Mouse (Mus musculus): Measurements from ENCODE around the gene Rad50. TPM values are rescaled to one million over a fixed set of nuclear protein-coding genes. Genes with fewer than 3 reads are reported as not detected.

Rad50 gene
- polyA plus RNA-seq (2012; ENCODE audit: insufficient read depth, insufficient read length, missing spikeins), result 3.9 and 4.8 TPM in 2 replicates

GRCm38 (mm10) chr11:53706934-53707717 is at the start of gene Rad50:
TSS of gene Rad50 (minus strand) at chr11:53707319.
- Histone ChIP-seq H3K4me3 (ENCODE audit: insufficient read depth, low read depth, low read length) (peak within 1 kb of the TSS; percentile 84), H3K4me1 (ENCODE audit: control insufficient read depth, insufficient read depth, insufficient read length, low read length) (no peaks in the 10 kb centered on the region)

GRCm38 (mm10) chr11:53755011-53755595 is 48.0 kb upstream of the Rad50 start:
- H3K4me1 ChIP-seq (ENCODE audit: control insufficient read depth, insufficient read depth, insufficient read length, low read length), result peaks cover 15% of the 10 kb centered on the region
- H3K27ac ChIP-seq (replicated peaks; ENCODE audit: low read depth, low read length), result no peak overlapping the region
- no peak overlapping the region for H3K4me3 ChIP-seq (ENCODE audit: insufficient read depth, low read depth, low read length)

More at GRCm38 (mm10) chr11:53706934-53707717, at the start of gene Rad50:
- H3K27ac ChIP-seq (replicated peaks; ENCODE audit: low read depth, low read length), result peak within 1 kb of the TSS; percentile 56

GRCm38 (mm10) chr11:53749716-53750352 is 42.7 kb upstream of the Rad50 start:
- Histone ChIP-seq H3K4me1 (ENCODE audit: control insufficient read depth, insufficient read depth, insufficient read length, low read length) (no peaks in the 10 kb centered on the region), H3K4me3 (ENCODE audit: insufficient read depth, low read depth, low read length) (no peak overlapping the region), H3K27ac (replicated peaks; ENCODE audit: low read depth, low read length) (no peak overlapping the region)

- H3K4me3 ChIP-seq (ENCODE audit: insufficient read depth, low read depth, low read length), result no peak overlapping the region
- H3K27ac ChIP-seq (replicated peaks; ENCODE audit: low read depth, low read length), result no peak overlapping the region
- no peaks in the 10 kb centered on the region for H3K4me1 ChIP-seq (ENCODE audit: control insufficient read depth, insufficient read depth, insufficient read length, low read length)
Measured at GRCm38 (mm10) chr11:53749306-53749705, 42.2 kb upstream of the Rad50 start.

GRCm38 (mm10) chr11:53748614-53749013 is 41.5 kb upstream of the Rad50 start:
- Histone ChIP-seq H3K4me3 (ENCODE audit: insufficient read depth, low read depth, low read length) (no peak overlapping the region), H3K27ac (replicated peaks; ENCODE audit: low read depth, low read length) (no peak overlapping the region), H3K4me1 (ENCODE audit: control insufficient read depth, insufficient read depth, insufficient read length, low read length) (no peaks in the 10 kb centered on the region)

- H3K4me1 ChIP-seq (ENCODE audit: control insufficient read depth, insufficient read depth, insufficient read length, low read length), result no peaks in the 10 kb centered on the region
- no peak overlapping the region for H3K4me3 ChIP-seq (ENCODE audit: insufficient read depth, low read depth, low read length)
Measured at GRCm38 (mm10) chr11:53747985-53748384, 40.9 kb upstream of the Rad50 start.

GRCm38 (mm10) chr11:53745260-53745659 is 38.1 kb upstream of the Rad50 start:
- H3K27ac ChIP-seq (replicated peaks; ENCODE audit: low read depth, low read length), result no peak overlapping the region
- no peak overlapping the region for H3K4me3 ChIP-seq (ENCODE audit: insufficient read depth, low read depth, low read length)
- H3K4me1 ChIP-seq (ENCODE audit: control insufficient read depth, insufficient read depth, insufficient read length, low read length), result peaks cover 2% of the 10 kb centered on the region; the same call in 1 of the 2 replicates

More at GRCm38 (mm10) chr11:53747985-53748384, 40.9 kb upstream of the Rad50 start:
- H3K27ac ChIP-seq (replicated peaks; ENCODE audit: low read depth, low read length), result no peak overlapping the region

- peaks cover 2% of the 10 kb centered on the region; the same call in 1 of the 2 replicates for H3K4me1 ChIP-seq (ENCODE audit: control insufficient read depth, insufficient read depth, insufficient read length, low read length)
- H3K27ac ChIP-seq (replicated peaks; ENCODE audit: low read depth, low read length), result 0 out of 2 replicates have a peak overlapping the region, but pooled peaks have one; percentile 53
- no peak overlapping the region for H3K4me3 ChIP-seq (ENCODE audit: insufficient read depth, low read depth, low read length)
Measured at GRCm38 (mm10) chr11:53742353-53742752, 35.2 kb upstream of the Rad50 start.

- Histone ChIP-seq H3K4me3 (ENCODE audit: insufficient read depth, low read depth, low read length) (no peak overlapping the region), H3K4me1 (ENCODE audit: control insufficient read depth, insufficient read depth, insufficient read length, low read length) (peaks cover 2% of the 10 kb centered on the region; the same call in 1 of the 2 replicates), H3K27ac (replicated peaks; ENCODE audit: low read depth, low read length) (0 out of 2 replicates have a peak overlapping the region, but pooled peaks have one; percentile 5)
Measured at GRCm38 (mm10) chr11:53737573-53737946, 30.4 kb upstream of the Rad50 start.

- Histone ChIP-seq H3K27ac (replicated peaks; ENCODE audit: low read depth, low read length) (0 out of 2 replicates have a peak overlapping the region, but pooled peaks have one; percentile 5), H3K4me1 (ENCODE audit: control insufficient read depth, insufficient read depth, insufficient read length, low read length) (no peaks in the 10 kb centered on the region), H3K4me3 (ENCODE audit: insufficient read depth, low read depth, low read length) (no peak overlapping the region)
Measured at GRCm38 (mm10) chr11:53736771-53737572, 29.9 kb upstream of the Rad50 start.

- Histone ChIP-seq H3K4me3 (ENCODE audit: insufficient read depth, low read depth, low read length) (peak overlapping the region; percentile 19), H3K27ac (replicated peaks; ENCODE audit: low read depth, low read length) (no peak overlapping the region), H3K4me1 (ENCODE audit: control insufficient read depth, insufficient read depth, insufficient read length, low read length) (no peaks in the 10 kb centered on the region)
Measured at GRCm38 (mm10) chr11:53735682-53736245, 28.6 kb upstream of the Rad50 start.

- Histone ChIP-seq H3K27ac (replicated peaks; ENCODE audit: low read depth, low read length) (no peak overlapping the region), H3K4me1 (ENCODE audit: control insufficient read depth, insufficient read depth, insufficient read length, low read length) (no peaks in the 10 kb centered on the region), H3K4me3 (ENCODE audit: insufficient read depth, low read depth, low read length) (no peak overlapping the region)
Measured at GRCm38 (mm10) chr11:53734970-53735681, 28.0 kb upstream of the Rad50 start.

- Histone ChIP-seq H3K4me1 (ENCODE audit: control insufficient read depth, insufficient read depth, insufficient read length, low read length) (no peaks in the 10 kb centered on the region), H3K4me3 (ENCODE audit: insufficient read depth, low read depth, low read length) (no peak overlapping the region), H3K27ac (replicated peaks; ENCODE audit: low read depth, low read length) (no peak overlapping the region)
Measured at GRCm38 (mm10) chr11:53734431-53734830, 27.3 kb upstream of the Rad50 start.

GRCm38 (mm10) chr11:53733824-53734223 is 26.7 kb upstream of the Rad50 start:
- H3K27ac ChIP-seq (replicated peaks; ENCODE audit: low read depth, low read length), result no peak overlapping the region
- H3K4me3 ChIP-seq (ENCODE audit: insufficient read depth, low read depth, low read length), result no peak overlapping the region
- H3K4me1 ChIP-seq (ENCODE audit: control insufficient read depth, insufficient read depth, insufficient read length, low read length), result no peaks in the 10 kb centered on the region
